Mouse (Mus musculus) embryo, embryonic 10.5 days (tissue): ENCODE data around the gene Fam178b.

ENCODE experiments used
- DNase-seq: peaks from one replicate; pipeline ENCODE4 v3.0.0-alpha.2; 2015; ENCODE audit warnings: low spot score

Fam178b gene

GRCm38 (mm10) chr1:36588476-36589450, 94.2 kb downstream of the Fam178b start:
- peak; percentile 73 for DNase-seq

GRCm38 (mm10) chr1:36587860-36588259, 95.1 kb downstream of the Fam178b start:
- DNase-seq: no peak

GRCm38 (mm10) chr1:36586288-36586687, 96.7 kb downstream of the Fam178b start:
- DNase-seq: peak; percentile 58

GRCm38 (mm10) chr1:36583408-36584116, 99.4 kb downstream of the Fam178b start:
- no peak for DNase-seq

- DNase-seq: no peak
These were observed 100.8 kb downstream of the Fam178b start for GRCm38 (mm10) chr1:36582211-36582610.

GRCm38 (mm10) chr1:36581260-36581659, 101.7 kb downstream of the Fam178b start:
- DNase-seq: no peak

- DNase-seq: peak; percentile 85
These were observed 102.4 kb downstream of the Fam178b start for GRCm38 (mm10) chr1:36580384-36581207.

GRCm38 (mm10) chr1:36579974-36580383, 103.0 kb downstream of the Fam178b start:
- no peak for DNase-seq

GRCm38 (mm10) chr1:36576991-36577675, 105.8 kb downstream of the Fam178b start:
- no peak for DNase-seq

- no peak for DNase-seq
These were observed 107.6 kb downstream of the Fam178b start for GRCm38 (mm10) chr1:36575347-36575746.

GRCm38 (mm10) chr1:36574196-36574955, 108.6 kb downstream of the Fam178b start:
- DNase-seq: no peak

GRCm38 (mm10) chr1:36573524-36573923, 109.5 kb downstream of the Fam178b start:
- no peak for DNase-seq

GRCm38 (mm10) chr1:36572709-36573108, 110.3 kb downstream of the Fam178b start:
- no peak for DNase-seq

- DNase-seq: no peak
These were observed 110.8 kb downstream of the Fam178b start for GRCm38 (mm10) chr1:36572140-36572700.

GRCm38 (mm10) chr1:36571627-36572026, 111.4 kb downstream of the Fam178b start:
- DNase-seq: no peak

- DNase-seq: no peak
These were observed 112.7 kb downstream of the Fam178b start for GRCm38 (mm10) chr1:36570320-36570719.

GRCm38 (mm10) chr1:36569694-36570276, 113.2 kb downstream of the Fam178b start:
- DNase-seq: no peak

GRCm38 (mm10) chr1:36568776-36569175, 114.2 kb downstream of the Fam178b start:
- no peak for DNase-seq

- no peak for DNase-seq
These were observed 115.0 kb downstream of the Fam178b start for GRCm38 (mm10) chr1:36567818-36568603.
